Mouse (Mus musculus) heart, postnatal 10 days (tissue): ENCODE measurements at regions not wholly inside any gene's neighbourhood (a gene's known extent, or its start where the extent isn't known, plus 50 kb on each side); places are given as distances from the start of the nearest gene placed in this dataset.

Source experiments
- microRNA-seq, 2 experiments: library from miRNA; unstranded; fragments of <30 nt; microRNA quantifications; one replicate each; pipeline ENCODE4 v1.2.0; 2022

Small RNA genes lying in the stretch of these regions (microRNA-seq; reads per million reads assigned to microRNA genes)
- gene Gm26472: 0 reads per million in 2 experiments
